Mouse (Mus musculus): ENCODE measurements around the gene Arfip2. TPM values are rescaled to one million over a fixed set of nuclear protein-coding genes. Genes with fewer than 3 reads are reported as not detected.
A peak's percentile ranks its signal among the peaks of the same experiment; 100 is the strongest.

Gene Arfip2
- polyA plus RNA-seq, 1 experiment from 2014 or later: 100 TPM

GRCm38 (mm10) chr7:105621053-105621452 is 19.2 kb downstream of the Arfip2 start:
- DNase-seq (ENCODE audit: low spot score): no peak
- Histone ChIP-seq H3K27ac (replicated peaks; ENCODE audit: low read depth, low read length) (no peak overlapping the region), H3K4me1 (ENCODE audit: control insufficient read depth, insufficient read depth, low read length) (no peaks in the 10 kb centered on the region), H3K27me3 (replicated peaks; ENCODE audit: control insufficient read depth, insufficient read depth, low read length) (no peaks in the 10 kb centered on the region), H3K9me3 (ENCODE audit: control insufficient read depth, low read length) (no peaks in the 10 kb centered on the region), H3K36me3 (ENCODE audit: control insufficient read depth, insufficient read depth, low read length) (peaks cover 73% of the 10 kb centered on the region), H3K4me2 (ENCODE audit: low read depth, low read length) (no peak overlapping the region), H3K9ac (ENCODE audit: low read depth, low read length) (no peak overlapping the region), H3K4me3 (ENCODE audit: low read depth, low read length) (no peak overlapping the region)
- 81% methylated on average over 4 of the region's 4 CpGs for WGBS
- ATAC-seq (ENCODE audit: low read depth): no peak

- DNase-seq (ENCODE audit: low spot score): no peak
- 70% methylated on average over 3 of the region's 3 CpGs for WGBS
- no peaks in the 10 kb centered on the region for H3K27me3 ChIP-seq (replicated peaks; ENCODE audit: control insufficient read depth, insufficient read depth, low read length)
- no peak overlapping the region for H3K4me2 ChIP-seq (ENCODE audit: low read depth, low read length)
- no peak overlapping the region for H3K9ac ChIP-seq (ENCODE audit: low read depth, low read length)
- no peak overlapping the region for H3K4me3 ChIP-seq (ENCODE audit: low read depth, low read length)
- peaks cover 77% of the 10 kb centered on the region for H3K36me3 ChIP-seq (ENCODE audit: control insufficient read depth, insufficient read depth, low read length)
- no peak overlapping the region for H3K27ac ChIP-seq (replicated peaks; ENCODE audit: low read depth, low read length)
- ATAC-seq (ENCODE audit: low read depth): peak; percentile 37; the same call in 1 of the 2 replicates
- no peaks in the 10 kb centered on the region for H3K9me3 ChIP-seq (ENCODE audit: control insufficient read depth, low read length)
- no peaks in the 10 kb centered on the region for H3K4me1 ChIP-seq (ENCODE audit: control insufficient read depth, insufficient read depth, low read length)
Observed at GRCm38 (mm10) chr7:105619701-105620100, 20.5 kb downstream of the Arfip2 start.

DNA sequence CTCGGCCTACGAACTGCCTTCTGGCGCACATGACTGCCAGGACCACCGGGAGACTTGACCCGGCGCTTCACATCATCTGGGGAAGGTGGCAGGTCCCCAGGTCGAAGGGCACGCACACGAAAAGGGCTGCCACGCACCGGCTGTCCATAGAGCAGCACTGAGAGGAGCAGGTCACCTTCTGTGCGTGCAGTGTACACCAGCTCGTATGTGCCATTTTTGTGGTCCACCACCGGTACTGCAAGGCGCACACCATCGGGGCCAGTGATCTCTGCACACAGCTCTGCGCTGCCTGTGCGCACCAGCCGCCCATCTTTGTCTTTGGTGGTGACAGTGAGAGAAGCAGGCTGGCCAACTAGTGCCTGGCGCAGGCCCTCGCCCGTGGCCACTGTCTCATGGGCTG is 22.4 kb downstream of the Arfip2 start:
- H3K9ac ChIP-seq (ENCODE audit: low read depth, low read length): no peak overlapping the region
- H3K27ac ChIP-seq (replicated peaks; ENCODE audit: low read depth, low read length): no peak overlapping the region
- H3K27me3 ChIP-seq (replicated peaks; ENCODE audit: control insufficient read depth, insufficient read depth, low read length): no peaks in the 10 kb centered on the region
- no peak overlapping the region for H3K4me2 ChIP-seq (ENCODE audit: low read depth, low read length)
- H3K9me3 ChIP-seq (ENCODE audit: control insufficient read depth, low read length): no peaks in the 10 kb centered on the region
- peaks cover 78% of the 10 kb centered on the region for H3K36me3 ChIP-seq (ENCODE audit: control insufficient read depth, insufficient read depth, low read length)
- ATAC-seq (ENCODE audit: low read depth) (no peak), DNase-seq (ENCODE audit: low spot score) (no peak)
- no peaks in the 10 kb centered on the region for H3K4me1 ChIP-seq (ENCODE audit: control insufficient read depth, insufficient read depth, low read length)
- 96% methylated on average over 19 of the region's 22 CpGs for WGBS
- H3K4me3 ChIP-seq (ENCODE audit: low read depth, low read length): no peak overlapping the region

DNA sequence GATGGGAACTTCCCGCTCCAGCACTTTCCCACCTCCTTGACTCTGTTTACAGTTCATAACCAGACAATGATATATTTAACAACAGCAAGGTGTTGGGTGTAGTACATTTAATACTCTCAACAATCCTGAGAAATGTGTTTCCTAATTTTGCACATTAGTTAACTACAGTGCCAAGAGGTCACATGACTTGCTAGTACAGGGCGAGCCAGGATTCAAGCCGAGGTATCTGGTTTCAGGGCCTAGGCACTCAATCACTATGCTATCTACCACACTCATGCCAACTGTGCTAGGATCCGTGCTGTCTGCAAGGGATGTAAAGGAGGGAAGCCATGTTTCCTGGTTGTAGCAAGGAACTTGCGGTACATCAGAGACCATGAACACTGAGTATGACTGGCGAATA is 23.7 kb downstream of the Arfip2 start:
- H3K4me2 ChIP-seq (ENCODE audit: low read depth, low read length): no peak overlapping the region
- DNase-seq (ENCODE audit: low spot score) (no peak), ATAC-seq (ENCODE audit: low read depth) (no peak)
- H3K36me3 ChIP-seq (ENCODE audit: control insufficient read depth, insufficient read depth, low read length): peaks cover 86% of the 10 kb centered on the region
- no peaks in the 10 kb centered on the region for H3K27me3 ChIP-seq (replicated peaks; ENCODE audit: control insufficient read depth, insufficient read depth, low read length)
- no peaks in the 10 kb centered on the region for H3K9me3 ChIP-seq (ENCODE audit: control insufficient read depth, low read length)
- WGBS: 85% methylated on average over 6 of the region's 6 CpGs
- H3K27ac ChIP-seq (replicated peaks; ENCODE audit: low read depth, low read length): no peak overlapping the region
- no peaks in the 10 kb centered on the region for H3K4me1 ChIP-seq (ENCODE audit: control insufficient read depth, insufficient read depth, low read length)
- no peak overlapping the region for H3K9ac ChIP-seq (ENCODE audit: low read depth, low read length)
- H3K4me3 ChIP-seq (ENCODE audit: low read depth, low read length): no peak overlapping the region

DNA sequence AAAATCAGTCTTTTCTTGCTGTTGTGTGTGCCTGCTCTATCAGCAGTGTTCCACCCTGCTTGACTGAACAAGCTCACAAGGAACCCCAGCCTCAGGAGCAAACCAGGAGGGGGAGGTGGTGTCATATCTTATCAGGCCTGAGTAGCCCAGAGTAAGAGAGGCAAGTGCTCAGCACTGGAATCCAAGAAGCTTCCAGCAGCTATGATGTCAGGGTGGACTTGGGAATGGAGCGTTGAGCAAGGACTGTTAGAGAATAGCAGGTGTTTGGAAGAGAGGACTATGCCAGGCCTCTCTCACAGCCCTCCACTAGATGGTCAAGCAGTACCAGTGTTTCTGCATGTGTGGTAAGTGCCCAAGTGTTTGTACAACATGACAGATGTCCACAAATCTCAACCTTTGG is 24.5 kb downstream of the Arfip2 start:
- ATAC-seq (ENCODE audit: low read depth) (no peak), DNase-seq (ENCODE audit: low spot score) (no peak)
- H3K27me3 ChIP-seq (replicated peaks; ENCODE audit: control insufficient read depth, insufficient read depth, low read length): no peaks in the 10 kb centered on the region
- no peak overlapping the region for H3K9ac ChIP-seq (ENCODE audit: low read depth, low read length)
- peaks cover 94% of the 10 kb centered on the region for H3K36me3 ChIP-seq (ENCODE audit: control insufficient read depth, insufficient read depth, low read length)
- no peaks in the 10 kb centered on the region for H3K9me3 ChIP-seq (ENCODE audit: control insufficient read depth, low read length)
- H3K27ac ChIP-seq (replicated peaks; ENCODE audit: low read depth, low read length): no peak overlapping the region
- no peak overlapping the region for H3K4me3 ChIP-seq (ENCODE audit: low read depth, low read length)
- H3K4me2 ChIP-seq (ENCODE audit: low read depth, low read length): no peak overlapping the region
- H3K4me1 ChIP-seq (ENCODE audit: control insufficient read depth, insufficient read depth, low read length): no peaks in the 10 kb centered on the region
- 91% methylated on average over 1 of the region's 1 CpGs for WGBS

DNA sequence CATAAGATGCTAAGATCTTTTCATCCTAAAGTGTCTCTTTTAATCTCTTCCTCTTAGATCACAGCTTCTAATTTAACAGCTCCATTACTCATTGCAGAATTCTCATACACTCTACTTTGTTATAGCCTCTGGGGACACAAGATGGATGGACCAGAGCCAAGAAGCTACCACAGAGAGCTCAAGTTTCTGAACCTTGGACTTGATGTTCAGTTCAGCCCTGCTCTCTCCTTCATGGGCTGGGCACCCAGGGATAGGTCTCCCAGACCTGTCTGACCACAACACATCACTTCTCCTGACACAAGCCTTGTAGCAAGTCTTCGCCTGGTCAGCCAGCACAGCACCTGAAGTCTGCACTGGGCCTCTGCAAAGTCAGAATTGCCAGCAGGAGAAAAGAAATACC is 25.8 kb downstream of the Arfip2 start:
- Histone ChIP-seq H3K4me1 (ENCODE audit: control insufficient read depth, insufficient read depth, low read length) (no peaks in the 10 kb centered on the region), H3K9me3 (ENCODE audit: control insufficient read depth, low read length) (no peaks in the 10 kb centered on the region), H3K36me3 (ENCODE audit: control insufficient read depth, insufficient read depth, low read length) (peaks cover 95% of the 10 kb centered on the region), H3K27me3 (replicated peaks; ENCODE audit: control insufficient read depth, insufficient read depth, low read length) (no peaks in the 10 kb centered on the region), H3K4me3 (ENCODE audit: low read depth, low read length) (no peak overlapping the region), H3K4me2 (ENCODE audit: low read depth, low read length) (no peak overlapping the region), H3K9ac (ENCODE audit: low read depth, low read length) (no peak overlapping the region), H3K27ac (replicated peaks; ENCODE audit: low read depth, low read length) (no peak overlapping the region)
- WGBS: 74% methylated on average over 1 of the region's 1 CpGs
- ATAC-seq (ENCODE audit: low read depth): no peak
- no peak for DNase-seq (ENCODE audit: low spot score)

DNA sequence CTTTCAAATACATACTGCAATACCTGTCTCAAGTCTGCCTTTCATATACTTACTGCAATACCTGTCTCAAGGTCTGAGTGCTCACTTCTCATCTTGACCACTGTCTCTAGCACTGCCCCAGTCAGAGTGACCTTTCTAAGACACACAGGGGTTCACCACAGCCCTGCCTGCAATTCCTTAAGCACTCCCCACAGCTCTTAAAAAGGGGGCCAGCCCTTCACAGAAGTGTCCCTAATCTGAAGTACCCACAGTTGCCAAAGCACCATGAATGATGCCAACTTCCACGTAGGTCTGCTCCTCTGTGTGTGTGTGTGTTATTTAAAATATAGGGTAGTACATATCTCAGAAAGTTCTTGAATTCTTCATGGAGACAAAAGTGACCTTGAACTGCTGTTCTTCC is 28.4 kb downstream of the Arfip2 start:
- Histone ChIP-seq H3K36me3 (ENCODE audit: control insufficient read depth, insufficient read depth, low read length) (peaks cover 69% of the 10 kb centered on the region), H3K4me3 (ENCODE audit: low read depth, low read length) (no peak overlapping the region), H3K4me1 (ENCODE audit: control insufficient read depth, insufficient read depth, low read length) (no peaks in the 10 kb centered on the region), H3K27ac (replicated peaks; ENCODE audit: low read depth, low read length) (no peak overlapping the region), H3K27me3 (replicated peaks; ENCODE audit: control insufficient read depth, insufficient read depth, low read length) (no peaks in the 10 kb centered on the region), H3K4me2 (ENCODE audit: low read depth, low read length) (no peak overlapping the region), H3K9ac (ENCODE audit: low read depth, low read length) (no peak overlapping the region), H3K9me3 (ENCODE audit: control insufficient read depth, low read length) (no peaks in the 10 kb centered on the region)
- WGBS: 84% methylated on average over 1 of the region's 1 CpGs
- ATAC-seq (ENCODE audit: low read depth) (no peak), DNase-seq (ENCODE audit: low spot score) (no peak)

GRCm38 (mm10) chr7:105608467-105608866 is 31.7 kb downstream of the Arfip2 start:
- Histone ChIP-seq H3K27ac (replicated peaks; ENCODE audit: low read depth, low read length) (no peak overlapping the region), H3K9ac (ENCODE audit: low read depth, low read length) (no peak overlapping the region), H3K27me3 (replicated peaks; ENCODE audit: control insufficient read depth, insufficient read depth, low read length) (no peaks in the 10 kb centered on the region), H3K9me3 (ENCODE audit: control insufficient read depth, low read length) (peaks cover 8% of the 10 kb centered on the region; the same call in 1 of the 2 replicates), H3K4me1 (ENCODE audit: control insufficient read depth, insufficient read depth, low read length) (no peaks in the 10 kb centered on the region), H3K4me2 (ENCODE audit: low read depth, low read length) (no peak overlapping the region), H3K36me3 (ENCODE audit: control insufficient read depth, insufficient read depth, low read length) (peaks cover 38% of the 10 kb centered on the region), H3K4me3 (ENCODE audit: low read depth, low read length) (no peak overlapping the region)
- no peak for ATAC-seq (ENCODE audit: low read depth)
- DNase-seq (ENCODE audit: low spot score): no peak
- WGBS: 82% methylated on average over 3 of the region's 3 CpGs

DNA sequence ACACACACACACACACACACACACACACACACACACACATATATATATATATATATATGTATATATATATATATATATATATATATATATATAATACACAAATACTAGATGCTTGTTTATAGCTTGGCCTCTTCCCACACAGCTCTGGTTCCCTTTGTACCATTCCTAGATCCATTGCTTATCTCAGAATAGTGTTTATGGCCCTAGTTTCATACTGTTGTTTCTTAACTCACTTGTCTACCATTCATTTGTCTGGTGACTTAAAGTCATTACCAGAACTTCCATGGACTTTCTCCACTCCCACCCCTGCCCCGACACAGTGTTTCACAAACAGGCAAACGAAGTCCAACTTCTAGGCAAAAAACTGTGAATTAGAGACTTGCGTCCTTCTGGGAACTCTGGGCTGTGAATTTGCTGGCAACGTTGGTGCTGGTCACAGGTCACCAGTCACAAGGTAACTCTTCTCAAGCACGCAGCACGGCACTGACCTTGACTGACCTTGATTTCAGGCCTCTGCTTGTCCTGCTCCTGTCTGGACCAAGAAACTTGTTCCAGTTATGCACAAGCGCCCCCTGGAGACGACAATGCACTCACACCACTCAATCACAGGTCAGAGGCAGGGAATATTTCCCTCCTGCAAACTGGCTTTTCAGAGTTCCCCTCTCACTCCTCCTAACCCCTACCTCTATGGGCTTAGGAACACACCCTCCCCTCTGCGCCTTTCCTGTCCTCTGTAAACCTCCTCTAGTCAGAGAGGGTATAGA is 37.2 kb downstream of the Arfip2 start:
- Histone ChIP-seq H3K4me1 (ENCODE audit: control insufficient read depth, insufficient read depth, low read length) (no peaks in the 10 kb centered on the region), H3K9ac (ENCODE audit: low read depth, low read length) (no peak overlapping the region), H3K4me2 (ENCODE audit: low read depth, low read length) (no peak overlapping the region), H3K36me3 (ENCODE audit: control insufficient read depth, insufficient read depth, low read length) (no peaks in the 10 kb centered on the region), H3K9me3 (ENCODE audit: control insufficient read depth, low read length) (peaks cover 8% of the 10 kb centered on the region; the same call in 1 of the 2 replicates), H3K27me3 (replicated peaks; ENCODE audit: control insufficient read depth, insufficient read depth, low read length) (no peaks in the 10 kb centered on the region), H3K27ac (replicated peaks; ENCODE audit: low read depth, low read length) (no peak overlapping the region), H3K4me3 (ENCODE audit: low read depth, low read length) (no peak overlapping the region)
- DNase-seq (ENCODE audit: low spot score) (peak; percentile 55), ATAC-seq (ENCODE audit: low read depth) (peak; percentile 65; the same call in 1 of the 2 replicates)
- WGBS: 29% methylated on average over 9 of the region's 9 CpGs
